Mouse (Mus musculus): ENCODE measurements around the gene AY358078. TPM values are rescaled to one million over a fixed set of nuclear protein-coding genes. Genes with fewer than 3 reads are reported as not detected.

The AY358078 gene
- total RNA-seq, 2 experiments from 2014 or later: not detected

DNA sequence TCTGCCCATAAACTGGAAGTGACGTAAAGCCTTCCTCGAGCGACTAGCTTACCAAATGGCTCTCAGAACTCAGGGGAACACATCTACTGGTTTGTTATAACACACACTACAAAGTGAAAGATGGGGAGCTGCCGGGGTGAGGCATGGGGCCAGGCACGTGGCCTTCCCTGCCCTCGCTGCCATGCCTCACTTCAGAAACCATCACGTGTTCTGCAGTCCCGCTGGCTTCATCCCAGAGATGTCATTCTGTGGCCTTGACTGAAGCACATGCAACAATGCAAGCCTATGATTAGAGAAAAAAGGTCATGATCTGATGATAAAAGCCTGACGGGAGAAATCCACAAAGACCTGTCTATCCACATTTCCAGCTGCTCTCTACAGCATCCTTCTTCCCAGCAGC lies 71.9 kb downstream of the AY358078 start:
- no peak for DNase-seq (ENCODE audit: low spot score in 2 of 2)

Small RNA genes within 50 kb of the gene (microRNA-seq; reads per million reads assigned to microRNA genes)
- gene Gm27375: 0 reads per million in 2 experiments

Other genes with a start within 250 kb of the AY358078 start
- gene Gm5622, start 247.3 kb upstream of the AY358078 start, total RNA-seq (2021): not detected
- not detected for gene Gm17175, start 226.0 kb upstream of the AY358078 start, total RNA-seq (2021)
- not detected for gene Gm17174, start 207.9 kb upstream of the AY358078 start, total RNA-seq (2021)
- gene Gm17078, start 188.7 kb upstream of the AY358078 start, total RNA-seq (2021): not detected
- gene Gm4181, start 164.4 kb upstream of the AY358078 start, total RNA-seq (2021): not detected
- gene Gm17079, start 104.6 kb upstream of the AY358078 start, total RNA-seq (2021): not detected
- gene Gm5800, start 82.9 kb upstream of the AY358078 start, total RNA-seq (2021): not detected
- gene Ang4, start 26.5 kb upstream of the AY358078 start, total RNA-seq (2021): not detected
- not detected for gene Ear6, start 53.7 kb downstream of the AY358078 start, total RNA-seq (2021)
- gene Mettl17, start 84.8 kb downstream of the AY358078 start, total RNA-seq (2021): 10 to 100 TPM; 29.0 to 43.2 TPM
- gene Slc39a2, start 92.8 kb downstream of the AY358078 start, total RNA-seq (2021): 1 to 10 TPM; 6.7 to 8.0 TPM
- gene Ndrg2, start 114.1 kb downstream of the AY358078 start, total RNA-seq (2021): 1,000 to 10,000 TPM in 1 of 2 experiments, 100 to 1,000 TPM in 1; 922 to 1,028 TPM
- not detected for gene Tppp2, start 118.4 kb downstream of the AY358078 start, total RNA-seq (2021)
- gene Rnase13, start 122.7 kb downstream of the AY358078 start, total RNA-seq (2021): not detected
- 10 to 100 TPM; 25.8 to 30.0 TPM for gene Arhgef40, start 184.7 kb downstream of the AY358078 start, total RNA-seq (2021)
- under 1 TPM; 0.63 to 0.92 TPM for gene Tmem253, start 215.6 kb downstream of the AY358078 start, total RNA-seq (2021)
- 10 to 100 TPM; 42.3 to 44.2 TPM for gene Zfp219, start 220.7 kb downstream of the AY358078 start, total RNA-seq (2021)
- not detected for gene Olfr221, start 242.4 kb downstream of the AY358078 start, total RNA-seq (2021)